Mouse (Mus musculus) liver, embryonic 15.5 days (tissue): Measurements from ENCODE around the gene Sorcs2. TPM values are rescaled to one million over a fixed set of nuclear protein-coding genes. Genes with fewer than 3 reads are reported as not detected.

Experiments used
- ATAC-seq: fragments of 200-750 bp; cut with Nextera tagmentation; 2 replicates; pipeline ENCODE4 v1.8.0; 2017; ENCODE audit warnings: moderate number of reproducible peaks, mild to moderate bottlenecking, moderate library complexity; ENCODE audit not compliant: insufficient read depth
- H3K27ac ChIP-seq: fragments of 300-500 bp; sonication (generic); replicated peaks from 2 replicates; pipeline ENCODE4 v1.5.1; 2015; ENCODE audit warnings: mild to moderate bottlenecking, inconsistent platforms
- H3K27me3 ChIP-seq: fragments of 300-500 bp; sonication (generic); 2 replicates; pipeline ENCODE4 v1.6.1; 2015; ENCODE audit warnings: mild to moderate bottlenecking, inconsistent platforms
- H3K36me3 ChIP-seq: fragments of 300-500 bp; sonication (generic); replicated peaks from 2 replicates; pipeline ENCODE4 v1.6.1; 2015; ENCODE audit warnings: moderate library complexity, mild to moderate bottlenecking, inconsistent platforms
- H3K4me1 ChIP-seq: fragments of 300-500 bp; sonication (generic); replicated peaks from 2 replicates; pipeline ENCODE4 v1.6.1; 2015; ENCODE audit warnings: inconsistent platforms
- H3K4me2 ChIP-seq: fragments of 300-500 bp; sonication (generic); 2 replicates; pipeline ENCODE4 v1.6.1; 2015; ENCODE audit warnings: moderate library complexity, mild to moderate bottlenecking, inconsistent platforms
- H3K4me3 ChIP-seq: fragments of 300-500 bp; sonication (generic); replicated peaks from 2 replicates; pipeline ENCODE4 v1.5.1; 2015; ENCODE audit warnings: mild to moderate bottlenecking, inconsistent platforms
- H3K9ac ChIP-seq: fragments of 300-500 bp; sonication (generic); 2 replicates; pipeline ENCODE4 v1.6.1; 2015; ENCODE audit warnings: moderate library complexity, mild to moderate bottlenecking, inconsistent platforms
- H3K9me3 ChIP-seq: fragments of 300-500 bp; sonication (generic); replicated peaks from 2 replicates; pipeline ENCODE4 v1.6.1; 2016; ENCODE audit warnings: inconsistent platforms
- WGBS: fragments of 180-500 bp; shearing (Covaris S2); methylation state at CpG from one replicate; pipeline ENCODE4 v1.1.7; 2015; ENCODE audit warnings: mixed read lengths; ENCODE audit not compliant: insufficient replicate concordance; 5-methylcytosine and 5-hydroxymethylcytosine counted together
- polyA plus RNA-seq: library from polyadenylated mRNA; unstranded; fragments of >200 nt; fragmentation: Nextera tagmentation; extraction: Ambion mirVana; gene quantifications from 2 replicates; pipeline ENCODE4 v1.2.1, GENCODE M21; 2015

Gene Sorcs2
- polyA plus RNA-seq, 1 experiment from 2014 or later: 0.55 TPM

- Histone ChIP-seq H3K27ac (no peak overlapping the region), H3K9me3 (no peaks in the 10 kb centered on the region), H3K36me3 (no peaks in the 10 kb centered on the region), H3K4me2 (no peak overlapping the region), H3K27me3 (no peaks in the 10 kb centered on the region), H3K4me3 (no peak overlapping the region), H3K9ac (no peak overlapping the region), H3K4me1 (no peaks in the 10 kb centered on the region)
- 55% methylated on average over 7 of the region's 7 CpGs for WGBS
- no peak for ATAC-seq
Measured at GRCm38 (mm10) chr5:36115519-36115918, 282.4 kb downstream of the Sorcs2 start.

- H3K4me3 ChIP-seq: no peak overlapping the region
- no peaks in the 10 kb centered on the region for H3K9me3 ChIP-seq
- H3K36me3 ChIP-seq: no peaks in the 10 kb centered on the region
- WGBS: 28% methylated on average over 2 of the region's 2 CpGs
- no peak overlapping the region for H3K4me2 ChIP-seq
- H3K27me3 ChIP-seq: no peaks in the 10 kb centered on the region
- H3K27ac ChIP-seq: no peak overlapping the region
- H3K4me1 ChIP-seq: no peaks in the 10 kb centered on the region
- H3K9ac ChIP-seq: no peak overlapping the region
- ATAC-seq: no peak
Measured at GRCm38 (mm10) chr5:36113696-36114095, 284.2 kb downstream of the Sorcs2 start.

- WGBS: 63% methylated on average over 6 of the region's 6 CpGs
- no peak overlapping the region for H3K9ac ChIP-seq
- no peaks in the 10 kb centered on the region for H3K9me3 ChIP-seq
- H3K4me3 ChIP-seq: no peak overlapping the region
- H3K27ac ChIP-seq: no peak overlapping the region
- no peaks in the 10 kb centered on the region for H3K4me1 ChIP-seq
- H3K36me3 ChIP-seq: no peaks in the 10 kb centered on the region
- H3K4me2 ChIP-seq: no peak overlapping the region
- ATAC-seq: no peak
- no peaks in the 10 kb centered on the region for H3K27me3 ChIP-seq
Measured at GRCm38 (mm10) chr5:36112696-36113095, 285.2 kb downstream of the Sorcs2 start.

- no peaks in the 10 kb centered on the region for H3K4me1 ChIP-seq
Measured at GRCm38 (mm10) chr5:36111516-36111915, 286.4 kb downstream of the Sorcs2 start.

GRCm38 (mm10) chr5:36108339-36108887, 289.5 kb downstream of the Sorcs2 start:
- no peaks in the 10 kb centered on the region for H3K36me3 ChIP-seq
- no peaks in the 10 kb centered on the region for H3K27me3 ChIP-seq
- no peak overlapping the region for H3K9ac ChIP-seq
- no peak overlapping the region for H3K27ac ChIP-seq
- no peak overlapping the region for H3K4me2 ChIP-seq
- H3K4me3 ChIP-seq: no peak overlapping the region
- no peaks in the 10 kb centered on the region for H3K4me1 ChIP-seq
- H3K9me3 ChIP-seq: no peaks in the 10 kb centered on the region
- WGBS: 54% methylated on average over 4 of the region's 4 CpGs
- no peak for ATAC-seq

More at GRCm38 (mm10) chr5:36111516-36111915, 286.4 kb downstream of the Sorcs2 start:
- 54% methylated on average over 3 of the region's 3 CpGs for WGBS
- no peak overlapping the region for H3K9ac ChIP-seq
- no peaks in the 10 kb centered on the region for H3K36me3 ChIP-seq
- H3K9me3 ChIP-seq: no peaks in the 10 kb centered on the region
- H3K4me3 ChIP-seq: no peak overlapping the region
- H3K27ac ChIP-seq: no peak overlapping the region
- no peak overlapping the region for H3K4me2 ChIP-seq
- ATAC-seq: no peak
- no peaks in the 10 kb centered on the region for H3K27me3 ChIP-seq

GRCm38 (mm10) chr5:36103483-36103882, 294.5 kb downstream of the Sorcs2 start:
- no peaks in the 10 kb centered on the region for H3K9me3 ChIP-seq
- 50% methylated on average over 2 of the region's 2 CpGs for WGBS
- H3K9ac ChIP-seq: no peak overlapping the region
- no peak overlapping the region for H3K27ac ChIP-seq
- no peaks in the 10 kb centered on the region for H3K4me1 ChIP-seq
- H3K4me3 ChIP-seq: no peak overlapping the region
- no peak for ATAC-seq
- no peaks in the 10 kb centered on the region for H3K36me3 ChIP-seq
- no peaks in the 10 kb centered on the region for H3K27me3 ChIP-seq
- no peak overlapping the region for H3K4me2 ChIP-seq

GRCm38 (mm10) chr5:36101129-36101528, 296.8 kb downstream of the Sorcs2 start:
- no peak overlapping the region for H3K9ac ChIP-seq
- WGBS: 70% methylated on average over 10 of the region's 10 CpGs
- no peak for ATAC-seq
- no peak overlapping the region for H3K4me2 ChIP-seq
- no peaks in the 10 kb centered on the region for H3K4me1 ChIP-seq
- H3K27me3 ChIP-seq: no peaks in the 10 kb centered on the region
- no peaks in the 10 kb centered on the region for H3K36me3 ChIP-seq
- H3K9me3 ChIP-seq: no peaks in the 10 kb centered on the region
- no peak overlapping the region for H3K4me3 ChIP-seq
- no peak overlapping the region for H3K27ac ChIP-seq

- Histone ChIP-seq H3K4me3 (no peak overlapping the region), H3K9ac (no peak overlapping the region), H3K9me3 (no peaks in the 10 kb centered on the region), H3K4me1 (no peaks in the 10 kb centered on the region), H3K27me3 (no peaks in the 10 kb centered on the region), H3K27ac (no peak overlapping the region), H3K36me3 (no peaks in the 10 kb centered on the region), H3K4me2 (no peak overlapping the region)
- WGBS: 58% methylated on average over 3 of the region's 3 CpGs
- ATAC-seq: no peak
Measured at GRCm38 (mm10) chr5:36100488-36100887, 297.5 kb downstream of the Sorcs2 start.

GRCm38 (mm10) chr5:36099662-36100061, 298.3 kb downstream of the Sorcs2 start:
- no peaks in the 10 kb centered on the region for H3K27me3 ChIP-seq
- H3K27ac ChIP-seq: no peak overlapping the region
- no peak overlapping the region for H3K4me2 ChIP-seq
- no peaks in the 10 kb centered on the region for H3K36me3 ChIP-seq
- WGBS: 40% methylated on average over 4 of the region's 4 CpGs
- no peaks in the 10 kb centered on the region for H3K9me3 ChIP-seq
- H3K4me1 ChIP-seq: no peaks in the 10 kb centered on the region
- no peak overlapping the region for H3K4me3 ChIP-seq
- ATAC-seq: no peak
- H3K9ac ChIP-seq: no peak overlapping the region

- no peak for ATAC-seq
- Histone ChIP-seq H3K4me1 (no peaks in the 10 kb centered on the region), H3K9ac (no peak overlapping the region), H3K4me3 (no peak overlapping the region), H3K36me3 (no peaks in the 10 kb centered on the region), H3K9me3 (no peaks in the 10 kb centered on the region), H3K4me2 (no peak overlapping the region), H3K27me3 (no peaks in the 10 kb centered on the region), H3K27ac (no peak overlapping the region)
- 63% methylated on average over 8 of the region's 8 CpGs for WGBS
Measured at GRCm38 (mm10) chr5:36096046-36096445, 301.9 kb downstream of the Sorcs2 start.

- no peak for ATAC-seq
- no peak overlapping the region for H3K4me2 ChIP-seq
- H3K9ac ChIP-seq: no peak overlapping the region
- no peak overlapping the region for H3K4me3 ChIP-seq
- 51% methylated on average over 7 of the region's 7 CpGs for WGBS
- H3K36me3 ChIP-seq: no peaks in the 10 kb centered on the region
- H3K27me3 ChIP-seq: no peaks in the 10 kb centered on the region
- no peaks in the 10 kb centered on the region for H3K9me3 ChIP-seq
- no peak overlapping the region for H3K27ac ChIP-seq
- H3K4me1 ChIP-seq: no peaks in the 10 kb centered on the region
Measured at GRCm38 (mm10) chr5:36090036-36090435, 307.9 kb downstream of the Sorcs2 start.

GRCm38 (mm10) chr5:36089243-36089642, 308.7 kb downstream of the Sorcs2 start:
- 13% methylated on average over 2 of the region's 2 CpGs for WGBS
- Histone ChIP-seq H3K9ac (no peak overlapping the region), H3K27ac (no peak overlapping the region), H3K4me2 (no peak overlapping the region), H3K36me3 (no peaks in the 10 kb centered on the region), H3K4me1 (no peaks in the 10 kb centered on the region), H3K9me3 (no peaks in the 10 kb centered on the region), H3K27me3 (no peaks in the 10 kb centered on the region), H3K4me3 (no peak overlapping the region)
- no peak for ATAC-seq
